Mouse (Mus musculus) left cerebral cortex, postnatal 10 days (tissue): ENCODE data around the gene Rfx7. TPM values are rescaled to one million over a fixed set of nuclear protein-coding genes. Genes with fewer than 3 reads are reported as not detected.
A peak's percentile ranks its signal among the peaks of the same experiment; 100 is the strongest.
"Not testable (repeated sequence)": the region's sequence is repeated elsewhere in the genome, so short reads cannot be mapped to it uniquely, and the experiment has no call there.

Source experiments
- DNase-seq, 2 experiments: peaks; one replicate each; pipeline ENCODE4 v3.0.0; 2021 to 2022; ENCODE audit warnings: low spot score in 2 of 2, mixed read lengths in 1 of 2; ENCODE audit errors: extremely low spot score in 1 of 2
- intact Hi-C: fragments of 180-260 bp; cut with DNase I; formaldehyde crosslinking; loops from one replicate; pipeline ENCODE4 v1.15.1; 2025
- total RNA-seq, 2 experiments: library from RNA; stranded (reverse); gene quantifications; 2 replicates each; pipeline ENCODE4 v1.2.3; 2021

The Rfx7 gene
- total RNA-seq, 2 experiments from 2014 or later: 35.0 to 37.4 TPM

- intact Hi-C loops: loop anchor here (5.0 kb wide), 1 partner anchor 74 kb away; no protein-coding TSS in a partner anchor
Observed at GRCm38 (mm10) chr9:72533089-72533415, 1.0 kb downstream of the Rfx7 start.

GRCm38 (mm10) chr9:72534985-72535384 lies 2.9 kb downstream of the Rfx7 start:
- DNase-seq: no peak

More at GRCm38 (mm10) chr9:72533089-72533415, 1.0 kb downstream of the Rfx7 start:
- DNase-seq: no peak

GRCm38 (mm10) chr9:72535394-72535793 lies 3.4 kb downstream of the Rfx7 start:
- intact Hi-C loops: no loop called here

More at GRCm38 (mm10) chr9:72534985-72535384, 2.9 kb downstream of the Rfx7 start:
- intact Hi-C loops: loop anchor here (5.0 kb wide), 1 partner anchor 72 kb away; no protein-coding TSS in a partner anchor

GRCm38 (mm10) chr9:72537086-72537485 lies 5.0 kb downstream of the Rfx7 start:
- intact Hi-C loops: no loop called here
- no peak for DNase-seq

More at GRCm38 (mm10) chr9:72535394-72535793, 3.4 kb downstream of the Rfx7 start:
- no peak for DNase-seq

DNA sequence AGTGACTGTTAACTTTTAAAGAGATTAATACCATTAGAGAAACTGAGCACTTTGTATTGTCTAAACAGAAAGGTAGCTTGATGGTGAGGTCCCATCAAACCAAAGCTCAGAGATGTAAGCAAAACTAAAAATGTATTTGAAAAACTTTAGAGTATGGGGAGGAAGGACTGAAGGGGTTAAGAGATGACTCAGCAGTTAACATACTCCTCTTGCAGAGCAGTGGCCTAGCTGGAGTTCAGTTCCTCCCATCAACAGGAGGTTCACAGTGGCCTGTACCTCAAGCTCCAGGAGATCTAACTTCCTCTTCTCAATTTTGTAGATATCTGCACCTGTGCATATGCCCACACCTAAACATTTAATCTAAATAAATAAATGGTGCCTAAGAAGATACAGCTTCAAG lies 11.6 kb downstream of the Rfx7 start:
- DNase-seq: no peak
- intact Hi-C loops: no loop called here

GRCm38 (mm10) chr9:72558780-72559179 lies 26.7 kb downstream of the Rfx7 start:
- DNase-seq: no peak
- intact Hi-C loops: no loop called here

GRCm38 (mm10) chr9:72560316-72560715 lies 28.3 kb downstream of the Rfx7 start:
- no peak for DNase-seq
- intact Hi-C loops: no loop called here

DNA sequence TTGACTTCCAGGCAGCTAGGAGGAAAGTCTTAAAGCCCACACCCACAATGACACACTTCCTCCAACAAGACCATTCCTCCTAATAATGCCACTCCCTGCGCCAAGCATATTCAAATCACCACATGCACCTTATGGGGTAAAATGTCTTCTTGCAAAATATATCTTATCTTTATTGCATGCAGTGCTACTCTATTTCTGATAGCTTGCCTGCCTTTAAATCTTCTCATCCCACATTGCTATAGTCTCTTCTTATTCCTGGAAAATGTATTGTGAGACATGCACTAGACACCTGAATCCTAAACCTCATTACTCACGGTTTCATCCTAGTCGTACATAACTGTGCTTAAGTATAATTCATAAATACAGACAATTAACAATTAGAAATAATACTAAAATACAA lies 31.2 kb downstream of the Rfx7 start:
- no peak for DNase-seq
- intact Hi-C loops: no loop called here

DNA sequence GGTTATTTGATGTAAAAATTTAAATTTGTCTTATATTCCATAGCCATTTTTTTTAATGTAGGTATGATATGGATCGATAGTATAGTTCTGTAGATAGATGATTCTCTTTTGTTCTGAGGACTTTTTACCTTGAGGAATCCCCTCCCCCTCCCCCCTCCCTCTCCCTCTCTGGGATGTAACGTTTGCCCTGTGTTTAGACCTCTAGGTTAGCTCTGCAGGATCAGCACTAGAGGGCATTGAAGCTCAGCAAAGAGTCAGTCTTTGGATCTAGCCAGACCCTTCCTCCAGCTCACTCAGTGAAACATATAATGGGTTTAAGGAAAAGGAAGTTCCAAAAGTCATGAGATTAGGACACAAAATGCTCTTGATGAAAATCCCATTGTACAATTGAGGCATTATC lies 35.1 kb downstream of the Rfx7 start:
- intact Hi-C loops: no loop called here
- DNase-seq: no peak

DNA sequence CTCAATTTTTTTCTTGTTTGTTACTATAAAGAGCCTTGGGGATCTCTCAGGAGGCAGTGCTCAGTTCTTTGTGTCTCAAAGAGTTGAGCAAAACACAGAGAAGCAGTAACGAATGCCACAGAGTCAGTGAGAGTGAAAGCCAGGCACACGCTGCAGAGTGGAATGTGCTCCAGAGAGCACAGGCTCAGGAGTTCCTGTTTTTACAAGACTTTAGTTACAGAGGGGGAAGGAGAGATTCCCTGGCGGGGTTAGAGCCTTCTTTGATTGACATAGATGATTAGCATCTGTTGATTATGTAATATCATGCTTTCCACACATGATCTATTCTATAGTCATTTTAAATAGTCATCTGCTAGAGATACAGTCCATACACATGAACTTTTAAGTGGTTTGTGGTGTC lies 48.2 kb downstream of the Rfx7 start:
- intact Hi-C loops: no loop called here
- DNase-seq: no peak

DNA sequence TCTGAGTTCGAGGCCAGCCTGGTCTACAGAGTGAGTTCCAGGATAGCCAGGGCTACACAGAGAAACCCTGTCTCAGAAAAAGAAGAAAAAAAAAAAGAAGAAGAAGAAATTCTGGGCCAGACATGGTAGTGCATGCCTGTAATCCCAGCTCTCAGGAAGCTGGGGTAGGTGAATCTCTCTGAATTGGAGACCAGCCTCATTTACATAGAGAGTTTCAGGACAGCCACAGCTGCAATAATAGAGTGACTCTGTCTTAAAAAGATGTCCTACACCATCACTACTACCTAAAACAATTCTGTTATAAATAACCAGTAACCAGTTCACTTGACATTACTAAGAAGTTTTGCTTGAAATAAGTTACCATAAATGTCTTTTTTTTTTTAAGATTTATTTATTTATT lies 58.8 kb downstream of the Rfx7 start:
- intact Hi-C loops: no loop called here
- no peak for DNase-seq

- no peak for DNase-seq
- intact Hi-C loops: no loop called here
Observed at GRCm38 (mm10) chr9:72592016-72592415, 60.0 kb downstream of the Rfx7 start.

GRCm38 (mm10) chr9:72594656-72595055 lies 62.6 kb downstream of the Rfx7 start:
- intact Hi-C loops: not testable (repeated sequence)
- peak in 1 of 2 experiments; percentile 41 for DNase-seq

DNA sequence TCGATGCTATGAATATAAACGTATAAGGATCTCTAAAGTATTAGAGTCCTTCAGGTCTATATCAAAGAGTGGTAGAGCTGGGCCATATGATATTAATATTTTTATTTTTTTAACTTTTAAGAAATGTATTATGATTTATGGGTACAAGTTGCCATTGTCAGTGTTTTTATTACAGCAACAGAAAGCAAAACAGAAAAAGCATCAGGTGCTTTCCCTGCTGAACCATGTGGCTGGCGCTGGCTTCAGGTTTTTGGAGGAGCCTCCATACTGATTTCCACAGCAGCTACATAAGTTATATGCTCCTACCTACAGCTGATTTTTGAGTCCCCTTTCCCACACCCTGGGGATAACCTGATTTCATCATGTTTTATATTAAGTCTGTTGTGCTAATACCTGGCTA lies 68.1 kb downstream of the Rfx7 start:
- no peak for DNase-seq
- intact Hi-C loops: loop anchor here (10.0 kb wide), 1 partner anchor 145 kb away; no protein-coding TSS in a partner anchor

DNA sequence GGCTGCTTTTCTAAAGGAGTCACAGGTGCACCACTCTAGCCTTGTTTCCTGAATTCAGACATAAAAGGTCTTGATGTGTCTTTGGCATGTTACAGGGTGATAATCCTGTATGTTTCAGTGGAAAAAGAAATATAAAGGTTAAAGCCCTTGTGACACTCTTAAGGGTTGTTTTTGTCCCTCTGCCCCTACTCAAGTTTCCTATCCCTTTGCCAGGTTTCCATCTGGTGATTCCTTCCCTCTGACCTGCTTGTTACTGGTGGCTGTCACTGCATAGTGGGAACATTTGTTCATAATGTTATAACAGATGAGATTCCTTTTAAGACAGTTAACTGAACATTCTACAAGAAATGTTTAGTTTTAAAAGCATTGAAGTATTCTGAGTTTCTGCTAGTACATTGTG lies 77.7 kb downstream of the Rfx7 start:
- intact Hi-C loops: loop anchor here (5.0 to 10.0 kb wide), 2 partner anchors 77 to 155 kb away; partner anchors contain the start of gene Rfx7

GRCm38 (mm10) chr9:72613884-72614283 lies 81.8 kb downstream of the Rfx7 start:
- intact Hi-C loops: no loop called here
- DNase-seq: no peak

More for the DNA sequence above, 77.7 kb downstream of the Rfx7 start:
- DNase-seq: no peak

DNA sequence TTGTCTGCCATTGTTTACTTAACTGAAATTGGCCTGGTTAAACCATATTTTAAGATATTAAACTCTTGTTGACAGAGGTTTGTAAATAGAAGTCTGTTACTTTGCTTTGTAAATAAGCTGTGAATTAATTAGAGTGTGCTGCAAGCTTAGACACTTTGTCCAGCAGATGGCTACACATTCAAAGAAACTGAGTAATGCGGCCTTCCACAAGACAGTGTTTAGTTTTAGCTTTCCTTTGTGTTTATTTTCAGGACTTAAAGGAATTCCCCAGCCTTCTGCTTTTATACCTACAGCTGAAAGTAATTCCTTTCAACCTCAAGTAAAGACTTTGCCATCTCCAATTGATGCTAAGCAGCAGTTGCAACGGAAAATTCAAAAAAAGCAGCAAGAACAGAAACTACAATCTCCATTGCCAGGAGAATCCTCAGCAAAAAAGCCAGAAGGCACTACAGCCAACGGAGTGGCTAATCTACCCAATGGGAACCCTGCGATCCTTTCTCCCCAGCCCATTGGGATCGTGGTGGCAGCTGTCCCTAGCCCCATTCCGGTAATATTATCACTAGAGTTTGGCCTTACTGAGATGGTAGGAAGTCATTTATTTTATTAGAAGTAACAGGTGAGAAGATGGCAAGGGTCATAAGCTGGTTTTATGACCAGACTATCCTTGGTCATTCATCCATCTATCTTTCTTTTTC lies 82.9 kb downstream of the Rfx7 start:
- intact Hi-C loops: no loop called here
- DNase-seq: no peak

DNA sequence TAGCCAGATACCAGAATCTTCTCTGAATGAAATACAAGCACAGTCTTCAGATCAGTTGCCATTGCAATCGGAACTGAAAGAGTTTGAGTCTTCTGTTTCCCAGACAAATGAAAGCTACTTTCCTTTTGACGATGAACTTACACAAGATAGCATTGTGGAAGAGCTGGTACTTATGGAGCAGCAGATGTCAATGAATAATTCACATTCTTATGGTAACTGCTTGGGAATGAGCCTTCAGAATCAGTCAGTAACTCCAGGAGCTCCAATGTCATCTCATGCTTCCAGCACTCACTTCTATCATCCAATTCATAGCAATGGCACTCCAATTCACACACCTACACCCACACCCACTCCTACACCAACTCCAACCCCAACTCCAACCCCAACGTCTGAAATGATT lies 86.0 kb downstream of the Rfx7 start:
- no peak for DNase-seq
- intact Hi-C loops: no loop called here

- intact Hi-C loops: no loop called here
- DNase-seq: no peak
Observed at GRCm38 (mm10) chr9:72623605-72624004, 91.6 kb downstream of the Rfx7 start.

DNA sequence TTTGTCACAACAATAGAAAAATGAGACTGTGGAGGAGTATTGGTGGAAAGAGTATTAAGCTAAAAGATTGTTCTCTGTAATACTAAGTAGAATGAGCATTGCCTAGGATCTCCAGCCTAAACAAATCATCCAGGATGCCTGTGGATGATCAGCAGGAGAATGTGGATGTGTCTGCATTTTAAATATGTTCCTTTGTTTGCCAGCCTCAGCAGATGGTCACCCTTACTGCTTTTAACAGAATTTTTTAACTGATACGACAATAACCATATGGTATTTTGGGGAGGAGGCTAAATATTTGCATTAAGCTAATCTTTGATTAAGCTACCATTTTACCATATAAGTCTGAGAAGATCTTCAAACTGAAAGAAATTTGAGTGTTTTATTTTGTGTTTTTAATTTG lies 95.6 kb downstream of the Rfx7 start:
- DNase-seq: no peak
- intact Hi-C loops: no loop called here

GRCm38 (mm10) chr9:72628591-72628990 lies 96.6 kb downstream of the Rfx7 start:
- intact Hi-C loops: no loop called here
- DNase-seq: peak; percentile 31 to 59
